Mouse (Mus musculus) heart, embryonic 16.5 days (tissue): ENCODE data around the gene Lrmda. TPM values are rescaled to one million over a fixed set of nuclear protein-coding genes. Genes with fewer than 3 reads are reported as not detected.

Source experiments
- ATAC-seq: fragments of 200-750 bp; cut with Nextera tagmentation; replicated peaks from 2 replicates; pipeline ENCODE4 v1.8.0; 2017; ENCODE audit warnings: moderate number of reproducible peaks; ENCODE audit not compliant: insufficient read depth, low FRiP score; ENCODE audit errors: extremely low read depth
- H3K27ac ChIP-seq: fragments of 300-500 bp; sonication (generic); 2 replicates; pipeline ENCODE4 v1.5.1; 2014; ENCODE audit warnings: mild to moderate bottlenecking, low read length, control low read depth, moderate library complexity
- H3K27me3 ChIP-seq: fragments of 300-500 bp; sonication (generic); 2 replicates; pipeline ENCODE4 v1.6.1; 2014; ENCODE audit warnings: low read length, mixed read lengths; ENCODE audit not compliant: control insufficient read depth, insufficient read depth
- H3K36me3 ChIP-seq: fragments of 300-500 bp; sonication (generic); 2 replicates; pipeline ENCODE4 v1.6.1; 2014; ENCODE audit not compliant: control insufficient read depth, insufficient read depth
- H3K4me1 ChIP-seq: fragments of 300-500 bp; sonication (generic); 2 replicates; pipeline ENCODE4 v1.6.1; 2014; ENCODE audit warnings: low read length, mixed read lengths; ENCODE audit not compliant: control insufficient read depth, insufficient read depth
- H3K4me2 ChIP-seq: fragments of 300-500 bp; sonication (generic); 2 replicates; pipeline ENCODE4 v1.6.1; 2014; ENCODE audit warnings: low read depth, mild to moderate bottlenecking, control low read depth, low read length
- H3K4me3 ChIP-seq: fragments of 300-500 bp; sonication (generic); 2 replicates; pipeline ENCODE4 v1.5.1; 2014; ENCODE audit warnings: mild to moderate bottlenecking, control low read depth, low read length
- H3K9ac ChIP-seq: fragments of 300-500 bp; sonication (generic); 2 replicates; pipeline ENCODE4 v1.6.1; 2014; ENCODE audit warnings: low read length, control low read depth
- H3K9me3 ChIP-seq: fragments of 300-500 bp; sonication (generic); replicated peaks from 2 replicates; pipeline ENCODE4 v1.6.1; 2016; ENCODE audit warnings: low read length; ENCODE audit not compliant: control insufficient read depth
- WGBS: fragments of 180-500 bp; shearing (Covaris S2); extraction: QIAGEN DNeasy Blood & Tissue Kit; methylation state at CpG from one replicate; pipeline ENCODE4 v1.1.7; 2014; 5-methylcytosine and 5-hydroxymethylcytosine counted together
- polyA plus RNA-seq: library from polyadenylated mRNA; unstranded; fragments of >200 nt; fragmentation: Nextera tagmentation; extraction: Ambion mirVana; gene quantifications from 2 replicates; pipeline ENCODE4 v1.2.1, GENCODE M21; 2015

The Lrmda gene
- polyA plus RNA-seq, 1 experiment from 2014 or later, result 0.55 TPM

DNA sequence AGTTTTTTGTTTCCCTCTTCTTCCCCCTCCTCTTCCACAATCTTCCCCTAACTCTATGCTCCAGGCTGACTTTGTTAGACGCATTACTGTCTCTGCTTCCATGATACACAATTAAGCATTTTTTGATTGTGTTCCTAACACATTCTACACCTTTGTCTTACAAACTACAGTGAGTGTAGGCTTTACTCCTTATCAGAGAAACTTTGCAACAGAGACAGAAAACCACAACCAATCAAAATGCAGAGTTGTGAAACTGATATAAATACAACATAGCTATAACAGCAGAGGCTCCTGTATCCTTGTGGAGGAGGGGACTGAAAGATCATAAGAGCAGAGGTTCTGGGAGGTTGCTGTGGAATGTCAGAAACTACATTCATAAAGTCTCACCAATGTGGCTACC is 933.5 kb downstream of the Lrmda start:
- Histone ChIP-seq H3K27me3 (no peaks in the 10 kb centered on the region), H3K9me3 (no peaks in the 10 kb centered on the region), H3K9ac (no peak overlapping the region), H3K4me3 (no peak overlapping the region), H3K4me2 (no peak overlapping the region), H3K4me1 (no peaks in the 10 kb centered on the region), H3K36me3 (no peaks in the 10 kb centered on the region), H3K27ac (no peak overlapping the region)
- 74% methylated on average over 1 of the region's 1 CpGs for WGBS
- no peak for ATAC-seq

DNA sequence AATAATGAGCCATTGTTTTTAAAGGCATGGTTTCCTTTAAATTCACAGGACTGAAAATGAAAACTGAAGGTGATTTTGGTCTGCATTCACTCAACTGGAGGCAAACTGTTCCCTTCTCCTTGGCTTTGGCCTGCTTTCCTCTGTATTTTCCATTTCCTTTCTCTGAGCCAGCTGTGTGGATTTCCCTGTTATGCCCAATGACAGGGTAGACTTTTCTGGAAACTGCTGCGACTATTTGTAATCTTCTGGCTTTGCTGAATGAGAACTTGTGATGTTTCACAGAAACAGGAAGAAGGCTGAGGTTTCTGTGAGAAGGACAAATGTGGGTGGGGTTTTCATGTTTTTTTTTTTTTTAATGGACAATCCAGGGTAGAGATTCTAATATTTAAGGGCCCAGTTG is 940.7 kb downstream of the Lrmda start:
- no peaks in the 10 kb centered on the region for H3K27me3 ChIP-seq
- H3K4me3 ChIP-seq, result no peak overlapping the region
- H3K9me3 ChIP-seq, result no peaks in the 10 kb centered on the region
- H3K4me2 ChIP-seq, result no peak overlapping the region
- H3K4me1 ChIP-seq, result no peaks in the 10 kb centered on the region
- H3K27ac ChIP-seq, result no peak overlapping the region
- no peaks in the 10 kb centered on the region for H3K36me3 ChIP-seq
- WGBS, result 55% methylated on average over 1 of the region's 1 CpGs
- ATAC-seq, result no peak
- no peak overlapping the region for H3K9ac ChIP-seq

DNA sequence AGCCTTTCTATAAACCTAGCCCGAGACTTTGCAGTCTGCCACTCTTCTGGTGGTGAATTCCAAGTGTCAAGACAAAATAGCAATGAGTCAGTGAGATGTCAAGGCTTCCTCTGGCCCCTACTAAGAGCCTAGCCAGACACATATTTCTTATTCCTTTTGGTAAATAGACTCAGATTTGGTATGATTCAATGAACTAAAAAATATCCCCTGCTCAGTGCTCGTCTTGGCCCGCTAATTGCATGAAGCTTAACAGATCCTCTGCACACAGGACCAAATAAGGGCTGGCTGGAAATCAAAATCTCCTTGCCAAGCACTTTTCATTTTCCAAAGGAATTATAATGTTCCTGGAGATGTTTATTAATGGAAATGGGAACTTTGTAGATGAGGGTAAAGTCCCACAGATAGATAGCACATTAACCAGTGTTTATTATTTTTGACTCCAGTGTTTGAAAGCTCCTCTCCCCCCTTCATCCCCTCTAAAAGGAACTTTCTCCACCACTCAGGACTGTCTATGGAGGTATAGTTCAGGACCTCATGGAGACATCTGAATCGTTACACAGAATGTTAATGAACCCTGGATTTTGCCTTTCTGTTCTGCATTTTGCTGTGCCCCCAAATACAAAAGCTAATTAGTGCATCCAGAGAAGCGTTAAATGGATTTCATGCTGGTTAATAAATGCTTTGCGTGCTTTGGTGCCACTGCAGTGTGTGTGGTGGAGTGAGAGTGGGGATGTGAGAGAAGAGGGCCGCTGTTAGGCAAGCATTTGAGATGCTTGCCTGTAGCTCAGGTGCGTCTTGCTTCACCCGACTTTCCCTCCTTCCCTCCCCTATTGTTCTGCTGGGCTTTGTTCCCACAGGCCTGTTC is 945.5 kb downstream of the Lrmda start:
- Histone ChIP-seq H3K4me3 (no peak overlapping the region), H3K9ac (no peak overlapping the region), H3K36me3 (no peaks in the 10 kb centered on the region), H3K4me1 (no peaks in the 10 kb centered on the region), H3K4me2 (no peak overlapping the region), H3K9me3 (peaks cover 4% of the 10 kb centered on the region; the same call in 1 of the 2 replicates), H3K27me3 (no peaks in the 10 kb centered on the region), H3K27ac (no peak overlapping the region)
- WGBS, result 77% methylated on average over 9 of the region's 9 CpGs
- ATAC-seq, result no peak

DNA sequence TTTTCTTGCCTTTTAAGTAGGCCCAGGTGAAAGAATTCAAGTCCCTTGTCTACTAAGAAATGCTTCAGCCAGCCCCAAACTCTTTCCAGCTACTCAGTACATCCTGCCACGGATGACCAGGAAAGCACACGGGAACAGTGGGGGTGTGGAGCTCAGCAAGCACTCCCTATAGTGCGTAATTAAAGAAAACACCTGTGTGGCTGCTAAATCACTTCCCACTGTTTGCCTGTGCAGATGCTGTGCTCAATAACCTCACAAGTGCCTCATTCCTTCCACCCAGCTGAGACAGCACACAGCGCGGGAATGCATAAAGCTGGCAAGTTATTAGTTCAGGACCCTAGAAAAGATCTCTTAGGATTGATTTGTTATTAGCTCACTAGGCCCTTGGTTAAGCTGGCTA is 949.2 kb downstream of the Lrmda start:
- Histone ChIP-seq H3K27ac (no peak overlapping the region), H3K4me1 (no peaks in the 10 kb centered on the region), H3K27me3 (no peaks in the 10 kb centered on the region), H3K4me2 (no peak overlapping the region), H3K36me3 (no peaks in the 10 kb centered on the region), H3K9me3 (peaks cover 4% of the 10 kb centered on the region; the same call in 1 of the 2 replicates), H3K9ac (no peak overlapping the region), H3K4me3 (no peak overlapping the region)
- 81% methylated on average over 5 of the region's 5 CpGs for WGBS
- no peak for ATAC-seq

DNA sequence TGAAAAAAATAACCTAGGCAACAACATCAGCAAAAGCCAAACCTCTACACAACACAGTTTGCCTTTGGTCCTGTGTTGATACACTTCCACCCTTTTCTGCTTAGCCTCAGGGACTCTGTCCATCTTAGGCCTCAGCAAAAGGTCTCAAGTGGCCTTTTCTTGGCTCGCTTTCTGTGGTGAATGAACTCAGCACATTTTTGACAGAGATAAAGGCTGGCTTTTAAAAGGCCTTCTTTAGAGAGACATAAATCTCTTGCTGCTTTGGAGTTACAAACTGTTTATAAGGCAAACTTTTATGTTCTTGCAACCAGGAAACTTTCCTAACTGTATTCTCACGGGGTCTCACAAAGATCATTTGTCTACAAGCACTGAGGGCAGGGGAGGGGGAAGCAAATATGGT is 967.2 kb downstream of the Lrmda start:
- H3K9me3 ChIP-seq, result no peaks in the 10 kb centered on the region
- no peak for ATAC-seq
- no peak overlapping the region for H3K27ac ChIP-seq
- H3K36me3 ChIP-seq, result no peaks in the 10 kb centered on the region
- 55% methylated on average over 2 of the region's 2 CpGs for WGBS
- no peaks in the 10 kb centered on the region for H3K27me3 ChIP-seq
- no peak overlapping the region for H3K9ac ChIP-seq
- no peaks in the 10 kb centered on the region for H3K4me1 ChIP-seq
- H3K4me3 ChIP-seq, result no peak overlapping the region
- H3K4me2 ChIP-seq, result no peak overlapping the region

DNA sequence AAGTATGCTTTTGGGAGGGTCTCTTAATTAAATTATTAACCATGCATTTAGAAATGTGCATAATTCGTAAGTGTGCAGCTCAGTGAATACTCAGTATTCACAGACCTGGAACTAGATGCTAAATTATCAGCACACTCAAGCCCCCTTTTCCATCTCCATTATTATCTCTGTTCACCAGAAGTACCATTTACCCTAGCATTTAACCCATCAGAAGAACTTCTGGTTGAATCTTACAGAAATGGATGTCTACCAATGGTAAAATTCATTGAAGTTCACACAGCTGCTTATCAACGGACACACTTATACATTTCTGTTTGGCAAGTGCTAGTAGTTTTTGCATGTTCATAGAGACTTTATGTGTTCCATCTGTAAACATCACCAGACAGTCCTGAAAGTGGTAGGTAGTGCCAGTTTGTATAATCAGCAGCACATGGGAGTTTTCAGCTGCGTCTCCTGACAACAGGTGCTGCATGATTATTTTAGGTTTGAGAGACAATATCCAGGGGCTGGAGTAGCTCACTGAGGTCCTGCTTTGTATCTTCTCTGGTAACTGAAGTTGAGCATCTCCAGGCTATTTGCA is 968.7 kb downstream of the Lrmda start:
- 82% methylated on average over 3 of the region's 3 CpGs for WGBS
- no peak overlapping the region for H3K4me3 ChIP-seq
- no peaks in the 10 kb centered on the region for H3K27me3 ChIP-seq
- no peaks in the 10 kb centered on the region for H3K36me3 ChIP-seq
- no peak for ATAC-seq
- no peaks in the 10 kb centered on the region for H3K9me3 ChIP-seq
- H3K4me2 ChIP-seq, result no peak overlapping the region
- no peaks in the 10 kb centered on the region for H3K4me1 ChIP-seq
- no peak overlapping the region for H3K27ac ChIP-seq
- H3K9ac ChIP-seq, result no peak overlapping the region

DNA sequence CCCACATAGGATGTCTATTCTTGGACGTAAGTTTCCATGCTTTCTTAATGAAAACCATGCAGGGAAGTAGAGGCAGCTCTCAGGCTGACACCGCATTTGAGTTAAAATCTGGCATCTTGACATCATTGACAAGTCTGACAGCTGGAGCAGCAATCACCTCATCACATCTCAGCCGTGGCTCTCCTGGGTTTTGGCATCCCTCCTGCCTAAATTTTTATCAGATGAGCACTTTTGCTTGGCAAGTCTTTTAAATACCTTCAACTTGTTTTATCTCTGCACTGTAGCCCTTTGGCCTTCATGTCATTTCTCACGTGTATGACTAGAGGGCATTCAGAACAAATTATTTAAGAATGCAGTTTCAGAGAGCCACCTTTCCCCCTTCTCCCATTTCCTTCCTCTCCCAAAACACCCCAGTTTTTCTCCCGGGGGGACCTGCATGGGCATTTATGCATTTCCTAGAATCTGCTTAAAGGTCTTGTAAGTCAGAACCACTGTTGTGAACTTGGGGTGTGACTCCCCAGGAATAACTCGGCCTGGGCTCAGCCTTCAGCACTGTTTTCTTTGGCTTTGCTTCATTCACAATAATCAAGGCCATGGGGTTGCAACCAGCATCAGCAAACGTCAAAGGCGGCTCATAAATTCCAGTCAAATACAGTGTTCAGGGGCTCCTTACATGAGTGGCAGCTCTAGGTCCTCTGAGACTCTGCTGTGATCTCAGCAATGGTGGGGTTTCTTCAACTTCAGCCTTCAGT is 975.8 kb downstream of the Lrmda start:
- Histone ChIP-seq H3K27ac (no peak overlapping the region), H3K9ac (no peak overlapping the region), H3K27me3 (no peaks in the 10 kb centered on the region), H3K9me3 (no peaks in the 10 kb centered on the region), H3K4me1 (no peaks in the 10 kb centered on the region), H3K4me2 (no peak overlapping the region), H3K4me3 (no peak overlapping the region), H3K36me3 (no peaks in the 10 kb centered on the region)
- WGBS, result 51% methylated on average over 8 of the region's 8 CpGs
- no peak for ATAC-seq

DNA sequence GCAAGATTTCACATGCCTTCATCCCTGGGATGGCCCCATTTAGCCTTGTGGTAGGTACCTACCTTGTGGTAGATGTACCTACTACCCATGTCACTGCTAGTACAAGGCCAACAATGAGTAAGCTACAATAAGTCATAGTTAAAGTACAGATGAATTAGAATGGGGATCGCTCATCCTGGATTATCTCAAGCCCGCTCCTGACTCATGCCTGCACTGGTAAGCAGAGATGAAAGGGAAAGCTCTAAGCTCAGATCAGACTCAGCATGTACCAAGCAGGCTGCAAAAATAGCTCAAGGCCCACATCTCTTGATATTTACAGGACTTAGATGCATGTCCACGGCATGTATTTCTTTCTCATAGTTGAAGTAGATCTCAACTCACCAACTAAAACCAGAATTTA is 979.4 kb downstream of the Lrmda start:
- H3K9ac ChIP-seq, result no peak overlapping the region
- H3K27ac ChIP-seq, result no peak overlapping the region
- ATAC-seq, result no peak
- H3K4me3 ChIP-seq, result no peak overlapping the region
- H3K4me2 ChIP-seq, result no peak overlapping the region
- no peaks in the 10 kb centered on the region for H3K27me3 ChIP-seq
- H3K9me3 ChIP-seq, result no peaks in the 10 kb centered on the region
- WGBS, result 75% methylated on average over 3 of the region's 3 CpGs
- H3K4me1 ChIP-seq, result no peaks in the 10 kb centered on the region
- H3K36me3 ChIP-seq, result no peaks in the 10 kb centered on the region

DNA sequence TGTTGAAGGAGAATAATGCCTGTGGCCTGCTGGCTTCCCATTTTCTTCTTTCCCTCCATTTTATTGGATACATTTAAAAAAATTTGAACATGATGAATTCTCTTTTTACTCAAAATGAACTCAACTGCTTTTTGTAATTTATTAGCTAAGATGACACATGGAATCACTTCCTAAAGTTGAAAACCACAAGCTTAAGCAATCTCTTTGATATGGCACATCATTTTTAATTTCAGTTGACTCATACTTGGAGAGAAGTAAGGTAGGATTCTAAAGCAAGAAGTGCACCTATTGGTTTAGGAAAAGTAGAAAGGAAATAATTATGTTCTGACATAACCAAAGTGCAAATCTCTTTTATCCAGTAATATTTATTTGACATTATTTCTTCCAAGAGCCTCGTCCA is 992.5 kb downstream of the Lrmda start:
- Histone ChIP-seq H3K36me3 (no peaks in the 10 kb centered on the region), H3K9ac (no peak overlapping the region), H3K4me2 (no peak overlapping the region), H3K27me3 (no peaks in the 10 kb centered on the region), H3K4me1 (0 out of 2 replicates have a peak, but pooled peaks cover 2% of the 10 kb centered on the region), H3K9me3 (no peaks in the 10 kb centered on the region), H3K4me3 (no peak overlapping the region), H3K27ac (no peak overlapping the region)
- WGBS, result 73% methylated on average over 1 of the region's 1 CpGs
- no peak for ATAC-seq
